Mouse (Mus musculus) lung, postnatal 14 days (tissue): ENCODE results near the gene Tef.

Source experiments
- DNase-seq: peaks from one replicate; pipeline ENCODE4 v3.0.0; 2021

The Tef gene

GRCm38 (mm10) chr15:81852411-81853000, 50.3 kb downstream of the Tef start:
- no peak for DNase-seq

- DNase-seq = no peak
Measured at GRCm38 (mm10) chr15:81853081-81853480, 50.9 kb downstream of the Tef start.

DNA sequence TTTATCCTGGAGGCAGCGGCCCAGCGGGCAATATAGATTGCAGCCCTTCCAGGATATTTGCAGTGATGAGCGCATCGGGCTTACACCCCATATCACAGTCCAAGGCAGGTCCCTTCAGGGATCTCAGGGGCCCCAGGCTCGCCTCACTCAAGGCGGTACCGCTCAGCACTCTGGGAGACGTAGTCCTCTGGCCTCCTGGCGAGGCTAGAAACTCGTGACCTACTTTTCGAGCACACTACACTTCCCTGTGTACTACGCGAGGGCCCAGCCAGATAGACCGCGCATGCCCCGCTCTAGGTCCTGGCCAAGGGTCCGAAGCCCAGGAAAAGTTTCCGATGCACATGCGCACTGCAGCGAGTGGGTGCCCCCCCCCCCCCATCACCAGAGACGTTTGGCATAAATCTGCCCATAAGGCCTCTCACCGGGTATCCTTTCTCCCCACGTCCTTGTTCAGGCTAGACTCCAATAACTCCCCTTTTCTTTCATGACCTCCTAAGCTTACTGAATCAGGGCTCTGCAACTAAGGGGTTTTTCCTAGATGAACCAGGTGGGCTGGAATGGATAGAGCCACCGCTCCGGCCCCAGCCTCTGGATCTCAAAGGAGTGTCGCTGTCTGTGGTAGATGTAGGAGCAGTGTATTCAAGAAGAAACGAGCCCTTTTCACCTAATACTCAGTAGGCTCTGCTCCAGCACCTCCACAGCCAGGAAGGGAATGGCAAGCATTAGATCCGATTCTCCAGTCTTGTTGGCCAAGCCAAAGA, 54.0 kb downstream of the Tef start:
- DNase-seq = peak; percentile 83

DNA sequence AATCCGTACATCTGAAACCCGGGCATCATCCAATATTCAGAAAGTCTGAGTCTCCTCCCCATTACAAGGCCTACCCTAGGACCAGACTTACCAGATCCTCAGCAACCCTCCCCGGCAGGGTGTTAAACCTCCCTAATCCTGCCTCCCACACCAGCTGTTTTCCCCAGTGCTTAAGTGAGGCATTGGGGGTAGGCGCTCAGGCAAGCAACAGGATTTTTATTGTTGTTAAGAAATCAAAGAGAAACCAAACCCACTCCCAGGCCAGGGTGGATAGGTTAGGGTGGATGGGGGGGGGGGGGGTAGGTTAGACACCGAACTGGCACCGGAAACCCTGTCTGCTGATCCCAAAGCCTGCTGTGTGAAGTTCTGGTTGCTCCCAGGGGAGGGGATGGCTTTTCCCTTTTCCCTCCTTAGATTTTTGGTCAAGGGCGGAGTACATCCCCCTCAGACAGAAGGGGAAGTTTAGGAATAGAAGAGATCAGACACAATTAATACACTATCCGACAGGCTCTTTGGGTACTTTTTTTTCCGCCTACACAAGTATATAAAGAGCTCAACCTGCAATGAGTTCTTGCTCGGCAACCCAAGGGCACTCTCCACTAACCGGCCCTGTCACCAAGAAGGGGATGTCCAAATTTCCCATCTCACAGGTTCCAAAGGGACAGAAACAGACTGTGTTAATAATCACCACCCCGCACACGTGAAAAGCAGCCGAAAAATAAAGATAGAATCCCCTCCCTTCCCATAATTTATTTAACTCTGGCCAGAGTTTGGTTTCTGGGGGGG, 54.9 kb downstream of the Tef start:
- DNase-seq = no peak

DNA sequence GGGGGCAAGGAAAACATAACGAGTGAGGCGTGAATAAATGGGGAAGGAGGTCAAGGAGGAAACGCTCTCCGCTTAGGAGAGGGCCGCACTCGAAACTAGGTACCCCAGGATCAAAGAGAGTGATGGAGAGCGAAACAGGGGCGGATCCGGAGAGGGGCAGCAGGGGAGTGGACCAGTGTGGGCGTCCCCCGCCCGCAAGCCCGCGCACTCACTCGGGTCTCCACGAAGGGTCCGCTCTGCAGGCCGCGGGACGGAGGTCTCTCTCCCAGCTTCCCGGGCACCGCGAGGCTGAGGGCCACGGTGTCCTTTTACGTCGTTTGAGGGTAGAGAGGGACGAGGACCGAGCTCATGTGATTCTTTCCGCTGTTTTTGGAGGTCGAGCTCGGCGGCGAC, 55.5 kb downstream of the Tef start:
- DNase-seq = no peak

GRCm38 (mm10) chr15:81858138-81858516, 55.9 kb downstream of the Tef start:
- peak; percentile 95 for DNase-seq

- DNase-seq = peak; percentile 61
Measured at GRCm38 (mm10) chr15:81858517-81859329, 56.5 kb downstream of the Tef start, which contains the start of gene Tob2. Gene Tob2, minus strand, starts transcription at chr15:81858796.

DNA sequence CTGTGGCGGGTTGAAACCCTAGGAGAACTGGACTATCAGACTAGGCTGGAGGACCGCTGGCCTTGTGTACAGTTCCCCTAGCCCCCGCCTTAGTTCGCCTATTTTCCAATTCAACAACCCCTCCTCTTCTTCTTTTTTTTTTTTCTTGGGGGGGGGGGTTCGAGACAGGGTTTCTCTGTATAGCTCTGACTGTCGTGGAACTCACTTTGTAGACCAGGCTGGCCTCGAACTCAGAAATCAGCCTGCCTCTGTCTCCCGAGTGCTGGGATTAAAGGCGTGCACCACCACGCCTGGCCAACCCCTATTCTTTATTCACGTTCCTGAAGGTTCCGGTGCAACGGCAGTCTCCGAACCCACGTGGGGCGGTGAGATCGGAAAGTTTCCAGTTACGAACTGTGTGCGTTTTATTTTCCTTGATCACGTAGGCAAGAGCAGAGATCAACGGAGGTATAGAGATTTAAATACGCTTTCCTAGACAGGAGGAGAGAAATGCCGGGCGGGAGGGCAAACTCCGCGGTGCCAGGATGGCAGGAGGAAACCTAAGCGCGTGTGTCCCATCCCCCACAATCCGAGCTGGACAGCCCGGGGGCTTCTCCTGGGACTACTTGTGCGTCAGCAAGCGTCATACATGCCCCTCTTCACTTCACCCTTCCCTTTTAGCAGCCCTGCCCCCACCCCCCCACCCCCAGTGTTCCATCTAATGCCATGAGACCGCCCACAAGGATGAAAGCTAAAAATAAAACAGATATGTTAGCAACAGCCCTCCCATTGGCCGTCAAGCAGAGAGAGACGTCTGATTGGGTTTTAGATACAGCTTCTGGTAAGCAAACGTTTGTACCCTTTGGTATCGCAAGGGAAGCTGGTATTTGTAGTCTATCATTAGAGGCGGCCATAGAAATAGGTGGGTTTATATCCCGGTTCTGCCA, 57.4 kb downstream of the Tef start:
- DNase-seq = peak; percentile 81

DNA sequence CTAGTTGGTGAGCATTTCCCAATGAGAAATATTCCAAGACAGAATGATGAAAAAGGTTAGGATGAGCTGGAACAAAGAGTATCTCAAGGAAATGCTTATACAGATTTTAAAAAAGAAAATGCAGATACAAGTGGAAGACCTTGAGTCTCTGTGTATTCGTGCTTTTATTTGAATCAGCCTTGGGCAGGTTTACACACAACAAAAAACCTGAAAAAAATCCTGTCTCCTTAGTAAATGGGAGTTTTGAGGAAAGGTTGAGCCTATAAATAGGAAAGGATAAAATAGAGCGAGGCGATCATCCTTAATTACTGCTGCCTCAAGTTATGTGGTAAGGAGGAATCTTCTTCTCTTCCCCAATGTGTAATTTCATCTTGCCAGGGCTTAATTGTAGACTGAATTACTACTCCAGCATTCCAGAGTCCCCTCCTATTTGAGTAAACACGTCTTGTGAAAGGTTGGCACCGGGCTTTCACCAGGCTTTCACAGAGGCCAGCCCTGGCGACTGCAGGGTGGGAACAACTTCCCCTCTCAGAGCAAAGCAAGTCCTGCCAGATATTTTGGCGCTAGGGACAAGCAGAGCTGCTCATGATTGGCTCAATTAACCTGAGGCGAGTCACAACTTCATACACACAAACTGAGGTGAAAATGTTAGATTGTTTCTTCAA, 58.4 kb downstream of the Tef start:
- peak; percentile 65 for DNase-seq

- DNase-seq = no peak
Measured at GRCm38 (mm10) chr15:81864238-81864637, 62.0 kb downstream of the Tef start.

- no peak for DNase-seq
Measured at GRCm38 (mm10) chr15:81869985-81870384, 67.8 kb downstream of the Tef start.

DNA sequence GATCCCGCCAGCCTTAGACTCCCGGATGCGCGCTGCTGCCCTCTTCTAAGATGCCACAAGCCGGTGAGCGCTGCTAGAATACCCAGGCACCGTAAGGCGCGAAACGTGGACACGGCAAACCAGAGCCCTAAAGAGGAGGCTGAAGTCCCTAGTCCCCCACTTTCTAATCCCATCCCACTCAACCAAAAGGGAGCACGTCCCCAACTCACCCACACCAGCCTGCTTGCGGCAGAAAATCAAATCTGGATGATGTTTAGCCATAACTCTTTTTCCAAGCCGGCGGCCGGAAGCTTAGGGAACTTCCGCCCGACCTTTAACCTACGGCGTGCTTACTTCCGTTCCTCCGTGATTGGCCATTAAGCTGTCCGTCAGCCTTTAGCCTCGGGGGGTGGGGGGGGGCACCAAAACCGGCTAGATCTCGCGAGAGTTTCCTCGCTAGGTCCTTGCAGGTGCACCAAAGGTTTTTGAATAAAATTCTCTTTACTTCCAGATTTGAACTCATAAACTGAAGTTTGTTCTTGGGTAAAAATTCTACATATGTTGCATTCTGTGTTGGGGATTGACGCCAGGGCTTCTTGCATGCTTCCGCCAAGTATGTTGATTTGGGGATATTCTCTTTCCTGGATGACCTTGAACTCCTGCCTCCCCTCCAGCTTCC, 69.5 kb downstream of the Tef start, which contains the start of gene Phf5a:
TSS of gene Phf5a (minus strand) at position 308 of the 658 bp plus-strand sequence.
- DNase-seq = peak; percentile 89

DNA sequence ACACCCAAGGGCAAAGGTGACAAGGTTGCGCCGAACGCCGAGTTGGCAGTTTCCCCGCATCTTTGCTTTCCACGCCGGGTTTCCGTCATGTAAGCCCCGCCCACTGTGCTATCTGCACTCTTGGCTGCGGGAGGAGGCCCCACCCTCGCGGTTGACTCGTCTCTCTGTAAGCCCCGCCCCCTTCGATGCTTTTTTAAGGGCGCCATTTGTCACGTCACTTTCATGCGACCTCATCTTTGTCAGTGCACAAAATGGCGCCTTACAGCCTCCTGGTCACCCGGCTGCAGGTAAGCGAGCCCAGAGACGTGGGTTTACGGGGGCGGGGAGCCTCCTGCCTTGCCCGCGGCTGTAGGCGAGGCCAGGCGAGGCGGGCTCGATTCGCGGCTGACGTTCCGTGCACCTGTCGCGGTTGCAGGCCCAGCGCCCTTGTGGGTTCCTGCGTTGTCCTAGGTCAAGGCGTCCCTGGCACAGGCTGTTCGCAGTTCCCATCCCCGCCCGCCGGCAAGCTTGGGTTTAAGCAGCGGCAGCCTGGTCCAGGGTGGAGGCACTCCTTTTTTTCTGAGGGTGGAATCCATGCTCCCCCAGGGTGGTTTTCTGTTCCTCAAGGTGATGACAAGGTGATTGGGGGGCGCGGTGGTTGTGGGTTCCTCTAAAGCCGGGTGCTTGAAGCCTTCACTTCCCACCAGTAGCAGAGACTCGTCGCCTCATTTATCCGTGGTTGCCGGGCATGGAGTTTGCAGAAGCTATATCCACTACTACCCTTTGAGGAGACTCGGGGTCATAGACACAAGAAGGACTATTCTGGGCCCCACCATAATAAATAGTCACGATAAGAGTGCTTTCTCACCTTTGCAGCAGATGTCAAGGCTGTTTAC, 70.3 kb downstream of the Tef start, which contains the start of gene Aco2:
TSS of gene Aco2 (plus strand) at position 48 of the 875 bp plus-strand sequence.
- DNase-seq = peak; percentile 99
